Mouse (Mus musculus) heart, adult 8-10 months (tissue): ENCODE results near the gene Hist2h2bb. TPM values are rescaled to one million over a fixed set of nuclear protein-coding genes. Genes with fewer than 3 reads are reported as not detected.
"Not testable (repeated sequence)": the region's sequence is repeated elsewhere in the genome, so short reads cannot be mapped to it uniquely, and the experiment has no call there.

ENCODE experiments used
- DNase-seq: peaks from one replicate; pipeline ENCODE4 v3.0.0; 2022; ENCODE audit warnings: low spot score
- total RNA-seq, 4 experiments: library from RNA; stranded (reverse); gene quantifications; 2 replicates each; pipeline ENCODE4 v1.2.4; 2022

Gene Hist2h2bb
- total RNA-seq, 4 experiments from 2014 or later: 28.0 to 42.3 (median 33.7) TPM

- peak; percentile 98 for DNase-seq
These were observed 29.4 kb upstream of the Hist2h2bb start, which contains the start of gene Hist2h2aa2 for GRCm38 (mm10) chr3:96239949-96240798. TSS of gene Hist2h2aa2 (minus strand) at chr3:96240276.

GRCm38 (mm10) chr3:96240799-96241197, 28.8 kb upstream of the Hist2h2bb start:
- DNase-seq: no peak

- peak; percentile 47 for DNase-seq
These were observed 25.5 kb upstream of the Hist2h2bb start for GRCm38 (mm10) chr3:96243921-96244572.

GRCm38 (mm10) chr3:96245003-96245886, 24.3 kb upstream of the Hist2h2bb start, which contains the start of gene Hist2h2aa1:
TSS of gene Hist2h2aa1 (plus strand) at chr3:96245497.
- peak; percentile 89 for DNase-seq

- DNase-seq: not testable (repeated sequence)
These were observed 23.5 kb upstream of the Hist2h2bb start for GRCm38 (mm10) chr3:96246018-96246417.

- not testable (repeated sequence) for DNase-seq
These were observed 23.1 kb upstream of the Hist2h2bb start, which contains the start of gene Hist2h3c1 for GRCm38 (mm10) chr3:96246427-96246856. TSS of gene Hist2h3c1 (plus strand) at chr3:96246685.

GRCm38 (mm10) chr3:96247356-96248140, 22.0 kb upstream of the Hist2h2bb start:
- no peak for DNase-seq

GRCm38 (mm10) chr3:96248141-96249033, 21.2 kb upstream of the Hist2h2bb start:
- DNase-seq: no peak

GRCm38 (mm10) chr3:96249034-96249345, 20.6 kb upstream of the Hist2h2bb start:
- DNase-seq: no peak

GRCm38 (mm10) chr3:96250890-96251289, 18.7 kb upstream of the Hist2h2bb start:
- DNase-seq: no peak

- no peak for DNase-seq
These were observed 17.8 kb upstream of the Hist2h2bb start for GRCm38 (mm10) chr3:96251787-96252186.

GRCm38 (mm10) chr3:96254683-96255355, 14.7 kb upstream of the Hist2h2bb start:
- DNase-seq: no peak

GRCm38 (mm10) chr3:96255926-96256593, 13.5 kb upstream of the Hist2h2bb start:
- no peak for DNase-seq

GRCm38 (mm10) chr3:96257190-96257589, 12.4 kb upstream of the Hist2h2bb start:
- DNase-seq: no peak

GRCm38 (mm10) chr3:96260220-96260619, 9.3 kb upstream of the Hist2h2bb start:
- DNase-seq: no peak

- DNase-seq: no peak
These were observed 7.9 kb upstream of the Hist2h2bb start for GRCm38 (mm10) chr3:96261623-96262022.

- peak; percentile 93 for DNase-seq
These were observed 7.2 kb upstream of the Hist2h2bb start for GRCm38 (mm10) chr3:96262216-96262875.

- peak; percentile 99 for DNase-seq
These were observed 6.5 kb upstream of the Hist2h2bb start, which contains the start of gene Hist2h4 for GRCm38 (mm10) chr3:96262979-96263550. TSS of gene Hist2h4 (minus strand) at chr3:96263311.
